Mouse (Mus musculus) small intestine, adult 2 months (tissue): Measurements from ENCODE around the gene Fhod1. TPM values are rescaled to one million over a fixed set of nuclear protein-coding genes. Genes with fewer than 3 reads are reported as not detected.

ENCODE experiments used
- H3K27ac ChIP-seq: fragments of 200-500 bp; 2 replicates; pipeline ENCODE4 v1.5.1; 2012; ENCODE audit warnings: low read depth, low read length, control low read depth, inconsistent platforms; ENCODE audit not compliant: insufficient read depth
- H3K27me3 ChIP-seq: fragments of 200-500 bp; 2 replicates; pipeline ENCODE4 v1.6.1; 2012; ENCODE audit warnings: mild to moderate bottlenecking, moderate library complexity, low read length, inconsistent platforms; ENCODE audit not compliant: control insufficient read depth, insufficient read depth
- H3K36me3 ChIP-seq: fragments of 200-500 bp; 2 replicates; pipeline ENCODE4 v1.6.1; 2012; ENCODE audit warnings: mild to moderate bottlenecking, low read length, control low read depth, inconsistent platforms; ENCODE audit not compliant: control insufficient read depth, insufficient read depth
- H3K4me1 ChIP-seq: fragments of 200-500 bp; 2 replicates; pipeline ENCODE4 v1.6.1; 2012; ENCODE audit warnings: low read length, inconsistent platforms, mixed read lengths; ENCODE audit not compliant: control insufficient read depth, insufficient read depth, insufficient read length
- H3K4me3 ChIP-seq: fragments of 200-500 bp; 2 replicates; pipeline ENCODE4 v1.5.1; 2012; ENCODE audit warnings: low read depth, mild to moderate bottlenecking, control low read depth, inconsistent platforms, low read length, moderate library complexity
- CTCF ChIP-seq: fragments of 200-500 bp; IDR thresholded peaks from 2 replicates; pipeline ENCODE4 v1.5.1; 2012; ENCODE audit warnings: low read depth, mild to moderate bottlenecking, control low read depth, inconsistent platforms, low read length, moderate library complexity, mixed read lengths; ENCODE audit not compliant: insufficient replicate concordance, insufficient read length; ENCODE audit errors: extremely low read depth
- POLR2A ChIP-seq: fragments of 200-500 bp; IDR thresholded peaks from 2 replicates; pipeline ENCODE4 v1.6.1; 2012; ENCODE audit warnings: low read depth, mild to moderate bottlenecking, control low read depth, inconsistent platforms, low read length, moderate library complexity
- WGBS: fragments of 180-500 bp; shearing (Covaris S2); methylation state at CpG from one replicate; pipeline ENCODE4 v1.1.7; 2018; 5-methylcytosine and 5-hydroxymethylcytosine counted together
- polyA plus RNA-seq: library from polyadenylated mRNA; depleted of rRNA; stranded (reverse); fragments of >200 nt; gene quantifications from 2 replicates; pipeline ENCODE4 v1.2.3, GENCODE M21; 2012

Gene Fhod1
- polyA plus RNA-seq, 1 experiment: 19.6 TPM

DNA sequence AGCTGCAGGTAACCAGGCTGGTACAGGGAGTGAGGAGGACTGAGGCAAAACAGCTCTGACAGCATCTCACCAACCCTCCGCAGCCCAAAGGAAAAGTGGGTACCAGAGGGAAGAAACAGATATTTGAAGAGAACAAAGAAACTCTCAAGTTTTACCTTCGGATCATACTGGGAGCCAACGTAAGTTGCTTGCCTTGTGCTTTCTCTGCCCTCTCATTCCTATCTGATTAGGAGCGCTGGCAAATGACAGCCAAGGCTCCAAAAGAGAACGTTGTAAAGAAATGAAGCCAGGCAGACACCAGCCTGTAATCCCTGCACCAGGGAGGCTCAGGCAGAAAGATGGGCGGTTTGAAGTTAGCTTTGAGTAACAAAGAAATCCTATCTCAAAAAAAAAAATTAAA, 20.8 kb downstream of the Fhod1 start:
- Histone ChIP-seq H3K4me1 (peaks cover 27% of the 10 kb centered on the region), H3K27ac (peak overlapping the region; percentile 89; the same call in 1 of the 2 replicates), H3K36me3 (peaks cover 43% of the 10 kb centered on the region), H3K4me3 (peak overlapping the region; percentile 94), H3K27me3 (no peaks in the 10 kb centered on the region)
- TF ChIP-seq CTCF: no peak
- no peak for TF ChIP-seq POLR2A
- 15% methylated on average over 6 of the region's 6 CpGs for WGBS

- Histone ChIP-seq H3K27ac (peak within 1 kb of the TSS; percentile 89), H3K4me1 (peaks cover 20% of the 10 kb centered on the region), H3K4me3 (peak within 1 kb of the TSS; percentile 94), H3K36me3 (peaks cover 36% of the 10 kb centered on the region), H3K27me3 (no peaks in the 10 kb centered on the region)
- under 1% methylated on average over 36 of the region's 36 CpGs for WGBS
- TF ChIP-seq POLR2A (peak; percentile 67), CTCF (peak; percentile 53; the same call in 1 of the 2 replicates)
Measured at GRCm38 (mm10) chr8:105326141-105326672, 21.5 kb downstream of the Fhod1 start, which contains the start of the genes Lrrc29 and Tmem208. TSS of gene Lrrc29 (minus strand) at chr8:105326278. TSS of gene Tmem208 (plus strand) at chr8:105326354.

DNA sequence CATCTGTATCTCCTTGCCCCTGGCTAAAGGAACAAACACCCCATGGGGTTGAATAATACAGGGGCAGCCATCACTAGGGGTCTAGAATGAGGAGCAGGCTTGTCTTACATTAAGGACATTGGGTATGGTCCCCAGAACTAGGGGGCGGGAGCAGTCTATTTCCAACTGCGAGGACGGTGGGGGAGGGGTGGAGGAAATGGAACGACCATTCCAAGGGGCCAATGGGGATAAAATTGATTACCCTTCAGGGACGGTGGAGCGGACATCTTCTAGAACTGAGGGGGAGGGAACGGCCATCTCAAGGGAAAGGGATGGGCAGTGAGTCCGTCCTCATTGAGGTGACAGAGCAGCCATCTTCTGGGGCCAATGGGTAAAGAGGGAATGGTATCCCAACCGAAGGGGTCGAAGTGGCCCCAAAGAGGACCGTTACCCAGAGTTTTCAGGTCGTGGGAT, 22.1 kb downstream of the Fhod1 start:
- Histone ChIP-seq H3K4me1 (peaks cover 20% of the 10 kb centered on the region), H3K36me3 (peaks cover 31% of the 10 kb centered on the region), H3K4me3 (peak overlapping the region; percentile 94), H3K27me3 (no peaks in the 10 kb centered on the region), H3K27ac (no peak overlapping the region)
- TF ChIP-seq CTCF (no peak), POLR2A (no peak)
- WGBS: under 1% methylated on average over 12 of the region's 12 CpGs

DNA sequence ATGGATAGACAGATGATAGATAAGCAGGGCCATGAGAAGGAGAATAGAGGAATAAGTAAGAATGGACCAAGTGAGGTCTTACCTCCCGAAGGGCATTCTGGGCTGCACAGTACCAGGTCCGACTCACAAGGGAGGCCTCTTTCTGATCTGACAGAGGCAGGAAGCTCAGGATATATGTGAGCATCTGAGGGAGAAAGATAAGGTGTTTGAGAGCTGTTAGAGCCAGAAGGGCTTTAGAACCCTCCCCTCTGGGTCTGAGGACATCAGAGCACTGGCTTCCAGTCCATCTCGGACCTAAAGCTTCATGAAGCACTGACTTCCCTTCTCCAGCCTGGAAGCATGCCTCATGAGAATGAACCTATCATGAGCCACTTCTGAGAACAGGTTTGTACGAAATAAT, 24.6 kb downstream of the Fhod1 start:
- Histone ChIP-seq H3K36me3 (peaks cover 9% of the 10 kb centered on the region), H3K4me1 (peaks cover 7% of the 10 kb centered on the region), H3K27ac (no peak overlapping the region), H3K27me3 (no peaks in the 10 kb centered on the region), H3K4me3 (no peak overlapping the region)
- TF ChIP-seq CTCF: no peak
- TF ChIP-seq POLR2A: no peak
- 91% methylated on average over 4 of the region's 4 CpGs for WGBS

- TF ChIP-seq POLR2A: no peak
- TF ChIP-seq CTCF: no peak
- H3K27me3 ChIP-seq: no peaks in the 10 kb centered on the region
- WGBS: 84% methylated on average over 11 of the region's 11 CpGs
- H3K4me3 ChIP-seq: no peak overlapping the region
- no peak overlapping the region for H3K27ac ChIP-seq
- peaks cover 8% of the 10 kb centered on the region for H3K36me3 ChIP-seq
- no peaks in the 10 kb centered on the region for H3K4me1 ChIP-seq
Measured at GRCm38 (mm10) chr8:105318662-105319190, 29.0 kb downstream of the Fhod1 start.

DNA sequence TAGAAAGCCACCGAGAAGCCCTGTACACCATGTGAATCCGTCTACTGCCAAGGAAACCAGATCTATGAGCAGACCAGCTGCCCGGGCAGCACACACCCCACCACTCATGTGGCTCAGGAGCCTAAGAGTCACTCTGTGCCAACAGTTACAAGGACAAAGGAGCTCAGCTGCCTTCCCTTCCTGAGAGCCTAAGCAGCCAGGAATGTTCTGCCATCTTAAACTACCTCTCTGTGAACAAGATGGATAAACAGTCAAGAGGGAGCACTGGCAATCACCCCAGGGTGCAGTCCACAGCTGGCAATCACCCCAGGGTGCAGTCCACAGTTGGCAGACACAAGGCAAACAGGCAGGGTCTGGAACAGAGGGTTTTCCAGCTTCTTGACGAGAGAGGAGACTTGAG, 29.8 kb downstream of the Fhod1 start:
- Histone ChIP-seq H3K4me1 (no peaks in the 10 kb centered on the region), H3K27me3 (no peaks in the 10 kb centered on the region), H3K4me3 (no peak overlapping the region), H3K27ac (no peak overlapping the region), H3K36me3 (peaks cover 5% of the 10 kb centered on the region)
- TF ChIP-seq POLR2A: no peak
- TF ChIP-seq CTCF: no peak
- WGBS: 77% methylated on average over 4 of the region's 4 CpGs

- H3K27ac ChIP-seq: no peak overlapping the region
- WGBS: 92% methylated on average over 18 of the region's 18 CpGs
- no peaks in the 10 kb centered on the region for H3K27me3 ChIP-seq
- no peaks in the 10 kb centered on the region for H3K4me1 ChIP-seq
- H3K36me3 ChIP-seq: peaks cover 9% of the 10 kb centered on the region
- no peak for TF ChIP-seq CTCF
- no peak for TF ChIP-seq POLR2A
- H3K4me3 ChIP-seq: no peak overlapping the region
Measured at GRCm38 (mm10) chr8:105315073-105315769, 32.5 kb downstream of the Fhod1 start.
